Mouse (Mus musculus) CH12.LX (cell line): ENCODE data around the gene Sptb. TPM values are rescaled to one million over a fixed set of nuclear protein-coding genes. Genes with fewer than 3 reads are reported as not detected.

Source experiments
- DNase-seq: peaks from one replicate; pipeline ENCODE4 v3.0.0-alpha.2; 2013; ENCODE audit errors: extremely low read depth
- H3K27ac ChIP-seq: 2 replicates; pipeline ENCODE4 v1.5.1; 2012; ENCODE audit warnings: low read depth, mild to moderate bottlenecking, control low read depth, moderate library complexity; ENCODE audit not compliant: insufficient read depth
- H3K27me3 ChIP-seq: replicated peaks from 2 replicates; pipeline ENCODE3; 2012; ENCODE audit warnings: inconsistent platforms
- H3K36me3 ChIP-seq, 2 experiments: replicated peaks in 1 of 2; 2 replicates each; pipeline versions ENCODE3 to v1.6.1; 2012; ENCODE audit warnings: inconsistent platforms in 1 of 2, low read length in 1 of 2, mild to moderate bottlenecking in 1 of 2, mixed read lengths in 1 of 2, moderate library complexity in 1 of 2; ENCODE audit not compliant: control insufficient read depth in 1 of 2, insufficient read depth in 1 of 2
- H3K4me1 ChIP-seq, 2 experiments: 2 replicates each; pipeline ENCODE4 v1.6.1; 2012; ENCODE audit warnings: inconsistent platforms in 1 of 2, moderate library complexity in 1 of 2; ENCODE audit not compliant: insufficient read depth in 2 of 2, control insufficient read depth in 1 of 2
- H3K4me2 ChIP-seq: 2 replicates; pipeline ENCODE4 v1.6.1; 2012; ENCODE audit warnings: low read depth, mild to moderate bottlenecking, control low read depth; ENCODE audit not compliant: poor library complexity, insufficient read depth, severe bottlenecking
- H3K4me3 ChIP-seq, 3 experiments: fragments of 150-350 bp in 1 of 3; sonication (generic) in 1 of 3; replicated peaks in 1 of 3; 2 replicates each; pipeline versions ENCODE3 to v1.5.1; 2011 to 2012; ENCODE audit warnings: low read depth in 2 of 3, low read length in 2 of 3, mild to moderate bottlenecking in 2 of 3, moderate library complexity in 2 of 3, control low read depth in 1 of 3, improper control_type of control experiment in 1 of 3, inconsistent platforms in 1 of 3, mixed read lengths in 1 of 3; ENCODE audit not compliant: poor library complexity in 1 of 3
- H3K79me2 ChIP-seq: replicated peaks from 2 replicates; pipeline ENCODE4 v1.6.1; 2012; ENCODE audit warnings: mild to moderate bottlenecking, moderate library complexity; ENCODE audit not compliant: control insufficient read depth, poor library complexity, insufficient read depth, severe bottlenecking; ENCODE audit errors: extremely low read depth
- H3K9ac ChIP-seq: 2 replicates; pipeline ENCODE4 v1.6.1; 2012; ENCODE audit warnings: low read depth, mild to moderate bottlenecking, control low read depth, moderate library complexity; ENCODE audit not compliant: insufficient read depth
- H3K9me3 ChIP-seq: replicated peaks from 2 replicates; pipeline ENCODE3; 2012; ENCODE audit warnings: low read length, inconsistent platforms, mixed read lengths
- CHD2 ChIP-seq: IDR thresholded peaks from 2 replicates; pipeline ENCODE4 v1.6.1; 2011; ENCODE audit warnings: low read length, improper control_type of control experiment
- CTCF ChIP-seq, 2 experiments: IDR thresholded peaks in 1 of 2; conservative IDR thresholded peaks in 1 of 2; 2 replicates each; pipeline ENCODE4 v1.5.1; 2011 to 2012; ENCODE audit warnings: low read depth in 2 of 2, low read length in 2 of 2, improper control_type of control experiment in 1 of 2, inconsistent platforms in 1 of 2, mild to moderate bottlenecking in 1 of 2, moderate library complexity in 1 of 2
- EP300 ChIP-seq: IDR thresholded peaks from 2 replicates; pipeline ENCODE4 v1.6.1; 2011; ENCODE audit warnings: low read length, improper control_type of control experiment
- GABPA ChIP-seq: IDR thresholded peaks from 2 replicates; pipeline ENCODE4 v1.6.1; 2012; ENCODE audit warnings: low read depth, low read length, improper control_type of control experiment, inconsistent platforms; ENCODE audit not compliant: insufficient replicate concordance
- HCFC1 ChIP-seq: IDR thresholded peaks from 2 replicates; pipeline ENCODE4 v1.6.1; 2012; ENCODE audit warnings: low read depth, mild to moderate bottlenecking, inconsistent platforms, low read length, improper control_type of control experiment
- IRF4 ChIP-seq: IDR thresholded peaks from 2 replicates; pipeline ENCODE4 v1.6.1; 2014; ENCODE audit warnings: low read depth, mild to moderate bottlenecking, inconsistent platforms, low read length, improper control_type of control experiment
- JUN ChIP-seq: IDR thresholded peaks from 2 replicates; pipeline ENCODE4 v1.6.1; 2011; ENCODE audit warnings: low read depth, mild to moderate bottlenecking, low read length, improper control_type of control experiment, moderate library complexity; ENCODE audit not compliant: insufficient read depth
- MAFK ChIP-seq: IDR thresholded peaks from 2 replicates; pipeline ENCODE4 v1.6.1; 2011; ENCODE audit warnings: low read length, improper control_type of control experiment; ENCODE audit not compliant: insufficient replicate concordance
- MAX ChIP-seq: IDR thresholded peaks from 2 replicates; pipeline ENCODE4 v1.6.1; 2011; ENCODE audit warnings: low read length, improper control_type of control experiment
- NRF1 ChIP-seq: IDR thresholded peaks from 2 replicates; pipeline ENCODE4 v1.6.1; 2014; ENCODE audit warnings: low read depth, mild to moderate bottlenecking, inconsistent platforms, low read length, improper control_type of control experiment, moderate library complexity
- PAX5 ChIP-seq: IDR thresholded peaks from 2 replicates; pipeline ENCODE4 v1.6.1; 2012; ENCODE audit warnings: low read length, inconsistent platforms, mixed read lengths
- POLR2A ChIP-seq: IDR thresholded peaks from 2 replicates; pipeline ENCODE4 v1.6.1; 2011; ENCODE audit warnings: low read depth, mild to moderate bottlenecking, improper control_type of control experiment, low read length
- POLR2AphosphoS2 ChIP-seq: IDR thresholded peaks from 2 replicates; pipeline ENCODE4 v1.6.1; 2011; ENCODE audit warnings: low read depth, low read length, improper control_type of control experiment
- SMC3 ChIP-seq: IDR thresholded peaks from 2 replicates; pipeline ENCODE4 v1.6.1; 2011; ENCODE audit warnings: low read depth, low read length, improper control_type of control experiment
- TBP ChIP-seq: conservative IDR thresholded peaks from 2 replicates; pipeline ENCODE4 v1.6.1; 2011; ENCODE audit warnings: low read depth, low read length, improper control_type of control experiment
- ZC3H11A ChIP-seq: IDR thresholded peaks from 2 replicates; pipeline ENCODE4 v1.6.1; 2012; ENCODE audit warnings: low read depth, mild to moderate bottlenecking, inconsistent platforms, low read length, improper control_type of control experiment
- ZKSCAN1 ChIP-seq: IDR thresholded peaks from 2 replicates; pipeline ENCODE4 v1.6.1; 2012; ENCODE audit warnings: low read depth, inconsistent platforms, low read length, improper control_type of control experiment, borderline replicate concordance
- ZNF384 ChIP-seq: IDR thresholded peaks from 2 replicates; pipeline ENCODE4 v1.6.1; 2012; ENCODE audit warnings: low read depth, low read length, improper control_type of control experiment, inconsistent platforms
- dilution Hi-C: fragments of 300-500 bp; cut with MboI; formaldehyde crosslinking; loops from 2 replicates; pipeline ENCODE4 v1.14.3; 2020; ENCODE audit warnings: low sequenced_read_pairs; ENCODE audit not compliant: extremely low pct_unique_long_range_greater_than_20kb, extremely low pct_ligation_motif_present
- in situ Hi-C: fragments of 300-500 bp; cut with MboI; formaldehyde crosslinking; loops from 3 replicates; pipeline ENCODE4 v1.14.3; 2019; ENCODE audit warnings: low sequenced_read_pairs, low pct_ligation_motif_present, low pct_unique_long_range_greater_than_20kb, mixed read lengths
- polyA plus RNA-seq: library from polyadenylated mRNA; unstranded; fragments of >175 nt; gene quantifications from 2 replicates; pipeline ENCODE4 v1.2.1, GENCODE M21; 2012; ENCODE audit warnings: low read depth; ENCODE audit not compliant: insufficient read length
- total RNA-seq, 2 experiments: library from RNA; depleted of rRNA; stranded (reverse); fragments of 300-350 nt in 1 of 2; fragments of >200 nt in 1 of 2; gene quantifications; 2 replicates each; pipeline ENCODE4 v1.2.3; 2012 to 2014

The Sptb gene
- total and polyA plus RNA-seq, 3 experiments = 0.03 to 0.04 (median 0.04) TPM

GRCm38 (mm10) chr12:76576806-76577205, 133.5 kb downstream of the Sptb start:
- dilution Hi-C loops (no loop called here), in situ Hi-C loops (no loop called here)
- no peak overlapping the region for H3K4me3 ChIP-seq
- no peaks in the 10 kb centered on the region for H3K79me2 ChIP-seq
- H3K4me2 ChIP-seq = no peak overlapping the region
- no peaks in the 10 kb centered on the region for H3K9me3 ChIP-seq
- no peaks in the 10 kb centered on the region for H3K4me1 ChIP-seq
- no peak for DNase-seq
- H3K27ac ChIP-seq = no peak overlapping the region
- H3K9ac ChIP-seq = no peak overlapping the region
- TF ChIP-seq MAFK (no peak), NRF1 (no peak), IRF4 (no peak), ZKSCAN1 (no peak), SMC3 (no peak), CHD2 (no peak), TBP (no peak), JUN (no peak), GABPA (no peak), ZNF384 (no peak), ZC3H11A (no peak), CTCF (conservative IDR thresholded peaks at IDR 0.05 in 1 of 2, IDR thresholded peaks at IDR 0.05 in 1 of 2; ENCODE audit: low read depth in 2 of 2, low read length in 2 of 2) (no peak)
- H3K27me3 ChIP-seq = peaks cover 7% of the 10 kb centered on the region
- H3K36me3 ChIP-seq = peaks cover 0 to 35% of the 10 kb centered on the region in 2 experiments

GRCm38 (mm10) chr12:76576061-76576460, 134.3 kb downstream of the Sptb start:
- Histone ChIP-seq H3K27me3 (peaks cover 5% of the 10 kb centered on the region), H3K9ac (no peak overlapping the region), H3K27ac (no peak overlapping the region), H3K9me3 (no peaks in the 10 kb centered on the region), H3K4me1 (no peaks in the 10 kb centered on the region), H3K36me3 (peaks cover 0 to 35% of the 10 kb centered on the region in 2 experiments), H3K4me3 (no peak overlapping the region), H3K79me2 (no peaks in the 10 kb centered on the region), H3K4me2 (no peak overlapping the region)
- in situ Hi-C loops (no loop called here), dilution Hi-C loops (no loop called here)
- no peak for DNase-seq
- TF ChIP-seq ZKSCAN1 = no peak
- TF ChIP-seq POLR2A = no peak
- TF ChIP-seq MAX = no peak
- TF ChIP-seq POLR2AphosphoS2 = no peak
- no peak for TF ChIP-seq MAFK
- no peak for TF ChIP-seq HCFC1
- TF ChIP-seq PAX5 = no peak
- TF ChIP-seq EP300 = no peak
- no peak for TF ChIP-seq TBP
- TF ChIP-seq, all 38 proteins: peak for 0
